Mouse (Mus musculus) heart, embryonic 11.5 days (tissue): ENCODE data around the gene Rplp2. TPM values are rescaled to one million over a fixed set of nuclear protein-coding genes. Genes with fewer than 3 reads are reported as not detected.

ENCODE experiments used
- ATAC-seq: fragments of 200-750 bp; cut with Nextera tagmentation; replicated peaks from 2 replicates; pipeline ENCODE4 v1.8.0; 2017; ENCODE audit warnings: moderate library complexity; ENCODE audit not compliant: insufficient number of reproducible peaks, low FRiP score, low TSS enrichment
- H3K27ac ChIP-seq: fragments of 300-500 bp; sonication (generic); 2 replicates; pipeline ENCODE4 v1.5.1; 2014; ENCODE audit warnings: mild to moderate bottlenecking, low read depth, low read length
- H3K27me3 ChIP-seq: fragments of 300-500 bp; sonication (generic); 2 replicates; pipeline ENCODE4 v1.6.1; 2014; ENCODE audit warnings: mild to moderate bottlenecking, low read length, mixed read lengths; ENCODE audit not compliant: control insufficient read depth, insufficient read depth
- H3K36me3 ChIP-seq: fragments of 300-500 bp; sonication (generic); 2 replicates; pipeline ENCODE4 v1.6.1; 2014; ENCODE audit warnings: mild to moderate bottlenecking, low read length, moderate library complexity, mixed read lengths; ENCODE audit not compliant: control insufficient read depth, insufficient read depth
- H3K4me1 ChIP-seq: fragments of 300-500 bp; sonication (generic); 2 replicates; pipeline ENCODE4 v1.6.1; 2014; ENCODE audit warnings: low read length; ENCODE audit not compliant: control insufficient read depth, insufficient read depth
- H3K4me2 ChIP-seq: fragments of 300-500 bp; sonication (generic); 2 replicates; pipeline ENCODE4 v1.6.1; 2014; ENCODE audit warnings: mild to moderate bottlenecking, moderate library complexity
- H3K4me3 ChIP-seq: fragments of 300-500 bp; sonication (generic); 2 replicates; pipeline ENCODE4 v1.5.1; 2014; ENCODE audit warnings: low read depth, low read length
- H3K9ac ChIP-seq: fragments of 300-500 bp; sonication (generic); 2 replicates; pipeline ENCODE4 v1.6.1; 2014; ENCODE audit warnings: mild to moderate bottlenecking, low read depth, low read length, moderate library complexity
- H3K9me3 ChIP-seq: fragments of 300-500 bp; sonication (generic); replicated peaks from 2 replicates; pipeline ENCODE4 v1.6.1; 2016; ENCODE audit warnings: low read length; ENCODE audit not compliant: control insufficient read depth
- WGBS: fragments of 180-500 bp; shearing (Covaris S2); extraction: QIAGEN DNeasy Blood & Tissue Kit; methylation state at CpG from one replicate; pipeline ENCODE4 v1.1.7; 2014; ENCODE audit not compliant: insufficient replicate concordance; 5-methylcytosine and 5-hydroxymethylcytosine counted together
- polyA plus RNA-seq: library from polyadenylated mRNA; unstranded; fragments of >200 nt; fragmentation: Nextera tagmentation; extraction: Ambion mirVana; gene quantifications from 2 replicates; pipeline ENCODE4 v1.2.1, GENCODE M21; 2014

Gene Rplp2
- polyA plus RNA-seq, 1 experiment from 2014 or later, result 1,016 TPM

DNA sequence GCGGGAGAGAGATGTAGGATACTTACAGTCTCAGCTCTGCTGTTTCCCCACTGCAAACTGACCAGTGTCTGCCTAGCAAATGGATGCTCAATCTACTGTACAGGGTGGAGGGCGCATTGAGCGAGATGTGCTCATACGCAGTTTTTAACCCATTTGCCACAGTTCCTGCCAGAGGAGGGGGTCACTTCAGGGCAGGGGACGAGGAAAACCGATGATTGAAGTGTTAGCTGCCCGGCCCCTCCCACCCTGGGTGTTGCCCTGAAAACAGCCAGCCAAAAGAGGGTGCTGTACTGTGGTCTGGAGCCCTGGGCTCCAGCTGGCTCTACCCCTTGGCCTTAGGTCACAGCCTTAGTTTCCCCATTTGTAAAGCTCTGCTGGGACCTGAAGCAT, 29.8 kb downstream of the Rplp2 start:
- WGBS, result 10% methylated on average over 7 of the region's 7 CpGs
- ATAC-seq, result no peak
- peak overlapping the region; percentile 79 for H3K27ac ChIP-seq
- H3K9ac ChIP-seq, result peak overlapping the region; percentile 97
- peak overlapping the region; percentile 85 for H3K4me3 ChIP-seq
- H3K9me3 ChIP-seq, result no peaks in the 10 kb centered on the region
- H3K36me3 ChIP-seq, result peaks cover 7% of the 10 kb centered on the region; the same call in 1 of the 2 replicates
- peaks cover 3% of the 10 kb centered on the region; the same call in 1 of the 2 replicates for H3K27me3 ChIP-seq
- H3K4me2 ChIP-seq, result peak overlapping the region; percentile 97
- peaks cover 44% of the 10 kb centered on the region for H3K4me1 ChIP-seq

DNA sequence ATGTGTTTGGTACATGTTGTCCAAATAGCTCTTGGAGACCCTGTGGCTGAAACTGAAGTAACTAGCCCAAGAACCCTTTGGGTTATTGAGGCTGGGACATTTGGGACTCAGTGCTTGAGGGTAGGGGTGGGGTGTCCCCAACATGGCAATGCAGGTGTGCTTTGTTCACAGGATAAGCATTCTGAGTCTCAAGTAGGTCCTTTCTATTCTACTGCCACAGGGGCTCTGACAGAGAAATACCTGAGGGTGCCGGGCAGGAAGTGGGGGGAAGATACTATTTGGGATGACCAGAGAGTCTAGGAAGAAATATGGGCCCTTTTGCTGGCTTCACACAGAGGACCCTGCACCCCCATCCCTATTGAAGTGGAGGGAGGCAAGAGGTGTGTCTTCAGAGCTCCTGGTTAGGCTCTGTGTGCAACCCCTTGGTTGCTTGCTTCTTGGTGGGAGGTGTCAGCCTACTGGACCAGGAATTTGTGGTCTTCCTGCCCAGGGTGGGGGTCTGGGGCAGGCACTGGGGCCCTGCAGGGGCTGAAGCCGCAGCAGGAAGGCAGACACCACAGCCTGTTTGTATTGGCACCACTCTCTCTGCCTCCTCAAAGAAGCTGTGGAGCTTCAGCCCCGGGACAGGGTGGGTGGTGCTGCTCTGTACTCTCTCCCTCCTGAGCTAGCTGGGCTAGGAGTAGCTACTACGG, 30.6 kb downstream of the Rplp2 start:
- H3K4me3 ChIP-seq, result 0 out of 2 replicates have a peak overlapping the region, but pooled peaks have one; percentile 85
- 0 out of 2 replicates have a peak, but pooled peaks cover 1% of the 10 kb centered on the region for H3K36me3 ChIP-seq
- H3K4me2 ChIP-seq, result peak overlapping the region; percentile 97
- 50% methylated on average over 4 of the region's 4 CpGs for WGBS
- peak overlapping the region; percentile 97 for H3K9ac ChIP-seq
- peaks cover 10% of the 10 kb centered on the region for H3K27me3 ChIP-seq
- H3K27ac ChIP-seq, result peak overlapping the region; percentile 79
- peak; percentile 8; the same call in 1 of the 2 replicates for ATAC-seq
- peaks cover 51% of the 10 kb centered on the region for H3K4me1 ChIP-seq
- H3K9me3 ChIP-seq, result no peaks in the 10 kb centered on the region

DNA sequence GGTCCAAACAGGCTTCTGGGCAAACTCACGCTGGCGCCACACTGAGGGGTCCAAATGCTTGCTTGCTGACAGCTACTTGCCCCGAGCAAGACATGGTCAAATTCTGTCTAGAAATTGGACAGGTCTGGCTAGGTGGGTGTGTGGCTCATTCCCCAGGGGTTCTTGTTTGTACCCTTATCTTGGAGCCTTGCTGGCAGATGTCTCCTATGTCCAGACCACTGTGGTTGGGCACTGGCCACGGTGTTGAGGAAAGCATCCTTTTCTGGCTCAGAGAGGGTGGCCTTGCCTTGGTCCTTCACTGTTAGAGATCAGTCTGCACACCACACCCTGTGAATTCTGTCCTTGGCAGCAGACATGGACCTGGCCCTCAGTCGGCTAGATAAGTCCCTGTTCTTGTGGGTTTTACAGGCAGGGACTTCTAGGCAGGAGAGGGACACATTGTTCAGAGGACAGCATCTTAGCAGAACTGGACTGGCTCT, 31.1 kb downstream of the Rplp2 start:
- Histone ChIP-seq H3K4me3 (0 out of 2 replicates have a peak overlapping the region, but pooled peaks have one; percentile 8), H3K27me3 (peaks cover 16% of the 10 kb centered on the region), H3K9ac (peak overlapping the region; percentile 59), H3K4me2 (peak overlapping the region; percentile 97), H3K4me1 (peaks cover 51% of the 10 kb centered on the region), H3K36me3 (no peaks in the 10 kb centered on the region), H3K27ac (peak overlapping the region; percentile 79), H3K9me3 (no peaks in the 10 kb centered on the region)
- WGBS, result 48% methylated on average over 5 of the region's 5 CpGs
- no peak for ATAC-seq

DNA sequence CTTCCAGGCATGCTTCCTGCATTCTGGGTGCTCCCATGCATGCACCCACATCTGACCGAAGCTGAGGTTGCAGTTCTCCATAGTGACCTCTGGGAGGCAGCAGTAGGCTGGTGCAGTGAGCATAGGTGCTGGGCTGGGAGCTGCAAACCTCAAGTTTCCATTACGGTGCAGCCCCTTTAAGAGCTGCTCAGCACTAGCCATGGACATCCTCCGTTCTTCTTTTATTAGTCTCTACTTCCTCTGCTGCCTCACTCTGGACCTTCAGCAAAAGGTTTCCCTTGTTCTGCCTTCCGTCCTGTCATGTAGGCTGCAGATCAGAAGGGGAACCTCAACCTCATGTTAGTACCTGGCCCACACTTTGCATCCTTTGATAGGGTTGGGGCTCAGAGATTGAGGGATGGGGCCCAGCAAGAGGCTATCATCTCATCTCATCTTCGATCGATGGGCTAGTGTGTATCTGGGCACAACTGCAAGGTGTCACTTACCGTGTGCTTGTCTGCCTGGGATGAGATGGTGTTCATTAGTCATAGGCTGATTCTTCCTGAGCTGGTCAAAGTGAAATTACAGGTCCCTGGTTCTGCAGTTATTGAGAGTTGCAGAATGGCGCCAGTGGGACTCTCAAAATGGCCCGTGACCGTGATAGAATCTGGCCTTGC, 33.8 kb downstream of the Rplp2 start:
- peak; percentile 18; the same call in 1 of the 2 replicates for ATAC-seq
- peak overlapping the region; percentile 62 for H3K4me3 ChIP-seq

DNA sequence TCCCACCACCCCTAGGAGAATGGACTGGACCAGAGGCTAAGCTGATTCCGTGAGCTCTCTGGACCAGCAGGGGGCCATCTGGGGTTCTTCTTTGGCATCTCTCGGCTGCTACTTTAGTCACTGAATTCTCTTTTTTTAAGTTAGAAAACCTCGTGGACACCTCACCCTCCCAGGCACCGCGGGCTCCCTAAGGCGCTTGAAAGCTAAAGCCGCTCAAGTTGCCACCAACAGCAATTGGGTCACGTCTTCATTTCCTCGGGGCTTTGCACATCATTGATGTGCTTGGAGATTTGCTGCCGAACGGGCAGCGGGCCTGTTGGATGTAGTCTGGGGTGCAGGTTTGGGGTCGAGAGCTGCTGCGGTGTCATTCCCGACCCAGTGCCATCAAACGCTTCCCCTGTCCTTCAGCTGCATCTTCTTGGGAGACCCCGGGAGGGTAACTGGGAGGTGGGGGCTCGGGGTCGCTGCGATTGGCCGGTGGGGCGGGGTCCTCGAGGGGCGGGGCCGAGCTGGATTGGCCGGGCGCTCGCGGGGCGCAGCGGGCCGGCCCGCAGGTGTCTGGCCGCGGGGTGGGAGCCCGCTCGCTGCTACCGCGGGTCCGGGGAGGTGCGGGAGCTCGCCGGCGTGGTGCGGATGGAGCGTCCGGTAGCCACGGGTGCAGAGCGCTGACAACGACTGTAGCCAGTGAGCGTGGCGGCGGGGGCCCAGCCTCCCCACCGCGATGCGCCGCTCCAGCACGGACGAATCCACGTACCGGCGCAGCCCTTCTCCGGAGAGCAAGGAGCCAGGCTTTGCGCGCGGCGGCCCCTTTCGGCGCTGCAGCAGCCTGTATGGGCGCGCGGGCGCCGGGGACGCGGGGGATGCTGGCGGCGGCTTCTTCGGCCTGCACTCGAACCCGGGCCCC, 34.6 kb downstream of the Rplp2 start:
- H3K36me3 ChIP-seq, result no peaks in the 10 kb centered on the region
- peak overlapping the region; percentile 64 for H3K9ac ChIP-seq
- peak overlapping the region; percentile 94 for H3K4me2 ChIP-seq
- no peak overlapping the region for H3K27ac ChIP-seq
- no peak for ATAC-seq
- peak overlapping the region; percentile 62 for H3K4me3 ChIP-seq
- WGBS, result under 1% methylated on average over 76 of the region's 81 CpGs
- peaks cover 17% of the 10 kb centered on the region for H3K27me3 ChIP-seq
- peaks cover 37% of the 10 kb centered on the region for H3K4me1 ChIP-seq
- H3K9me3 ChIP-seq, result no peaks in the 10 kb centered on the region

More for the DNA sequence above, 33.8 kb downstream of the Rplp2 start:
- Histone ChIP-seq H3K9ac (no peak overlapping the region), H3K27me3 (peaks cover 17% of the 10 kb centered on the region), H3K4me2 (peak overlapping the region; percentile 94), H3K4me1 (peaks cover 40% of the 10 kb centered on the region), H3K27ac (no peak overlapping the region), H3K36me3 (no peaks in the 10 kb centered on the region), H3K9me3 (no peaks in the 10 kb centered on the region)
- 14% methylated on average over 10 of the region's 10 CpGs for WGBS

DNA sequence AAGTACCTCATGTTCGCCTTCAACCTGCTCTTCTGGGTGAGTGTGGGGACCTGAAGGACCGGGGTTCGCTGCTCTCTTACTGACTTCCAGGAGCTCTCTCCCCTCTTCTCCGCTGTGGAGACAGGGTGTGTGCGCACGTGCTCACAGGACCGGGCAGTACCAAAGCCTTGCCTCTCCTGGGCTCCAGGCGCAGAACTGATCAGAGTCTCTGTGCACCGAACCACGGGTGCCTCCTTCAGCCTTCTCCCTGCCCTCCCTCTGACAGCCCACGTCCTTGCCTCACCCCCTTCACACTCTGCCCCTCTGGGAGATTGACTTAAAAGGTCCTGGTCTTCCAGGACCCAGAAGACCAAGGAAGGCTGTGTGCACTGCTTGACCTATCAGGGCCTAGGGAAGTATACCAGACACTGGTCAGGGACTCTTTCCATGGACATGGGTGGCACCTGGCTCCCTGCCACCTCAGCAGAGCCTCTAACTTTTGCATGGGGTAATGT, 35.4 kb downstream of the Rplp2 start:
- ATAC-seq, result no peak
- Histone ChIP-seq H3K9me3 (no peaks in the 10 kb centered on the region), H3K27me3 (peaks cover 17% of the 10 kb centered on the region), H3K4me2 (peak overlapping the region; percentile 94), H3K9ac (peak overlapping the region; percentile 64; the same call in 1 of the 2 replicates), H3K4me3 (peak overlapping the region; percentile 62), H3K36me3 (no peaks in the 10 kb centered on the region), H3K4me1 (peaks cover 29% of the 10 kb centered on the region), H3K27ac (no peak overlapping the region)
- 18% methylated on average over 11 of the region's 11 CpGs for WGBS

DNA sequence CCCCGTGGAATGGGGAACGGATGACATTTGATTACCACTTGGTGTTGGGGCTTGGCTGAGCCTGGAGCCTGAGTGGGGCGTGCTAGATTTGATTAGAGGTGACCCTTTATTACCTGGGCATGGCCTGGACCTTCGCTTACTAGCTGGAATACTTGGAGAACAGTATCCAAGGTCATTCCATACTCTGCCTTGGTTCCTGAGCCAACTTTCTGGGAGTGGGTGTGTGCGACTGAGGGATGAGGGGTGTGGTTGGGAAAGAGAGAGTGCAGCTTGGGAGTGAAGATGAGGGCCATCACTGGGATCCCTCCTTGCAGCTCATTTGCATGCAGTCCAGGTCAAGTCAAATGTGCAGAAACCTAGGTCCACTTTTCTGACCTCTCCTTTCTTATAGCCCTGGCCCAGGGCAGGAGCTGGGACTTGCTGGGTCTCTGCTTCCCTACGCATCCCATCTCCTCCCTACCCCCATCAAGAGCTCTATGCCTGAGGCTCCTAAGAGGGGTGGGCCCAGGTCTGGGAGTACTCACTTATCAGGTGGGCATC, 36.0 kb downstream of the Rplp2 start:
- H3K9ac ChIP-seq, result no peak overlapping the region
- no peak overlapping the region for H3K4me2 ChIP-seq
- WGBS, result 77% methylated on average over 6 of the region's 6 CpGs
- H3K4me3 ChIP-seq, result no peak overlapping the region
- peaks cover 23% of the 10 kb centered on the region for H3K4me1 ChIP-seq
- no peak overlapping the region for H3K27ac ChIP-seq
- H3K36me3 ChIP-seq, result no peaks in the 10 kb centered on the region
- no peak for ATAC-seq
- peaks cover 17% of the 10 kb centered on the region for H3K27me3 ChIP-seq
- H3K9me3 ChIP-seq, result no peaks in the 10 kb centered on the region
